Mouse (Mus musculus) WW6 (cell line): ENCODE results near the gene Metrn.
"Not testable (repeated sequence)": the region's sequence is repeated elsewhere in the genome, so short reads cannot be mapped to it uniquely, and the experiment has no call there.

ENCODE experiments used
- DNase-seq: peaks from one replicate; pipeline ENCODE4 v3.0.0-alpha.2; 2013; ENCODE audit warnings: low read depth, low spot score

The Metrn gene

GRCm38 (mm10) chr17:25808789-25809605, 12.1 kb upstream of the Metrn start, which contains the start of gene Fbxl16:
TSS of gene Fbxl16 (plus strand) at chr17:25809085.
- no peak for DNase-seq

GRCm38 (mm10) chr17:25808028-25808427, 11.1 kb upstream of the Metrn start:
- no peak for DNase-seq

- DNase-seq: not testable (repeated sequence)
Observed at GRCm38 (mm10) chr17:25807452-25807851, 10.5 kb upstream of the Metrn start.

GRCm38 (mm10) chr17:25806507-25806906, 9.6 kb upstream of the Metrn start:
- DNase-seq: no peak

- no peak for DNase-seq
Observed at GRCm38 (mm10) chr17:25802825-25803517, 6.0 kb upstream of the Metrn start.

GRCm38 (mm10) chr17:25801029-25801428, 4.1 kb upstream of the Metrn start:
- DNase-seq: no peak

- DNase-seq: no peak
Observed at GRCm38 (mm10) chr17:25796211-25796771, 645 bp downstream of the Metrn start.

GRCm38 (mm10) chr17:25795609-25796092, 1.3 kb downstream of the Metrn start, which contains the start of gene AC134908.4:
TSS of gene AC134908.4 (minus strand) at chr17:25795659.
- DNase-seq: no peak

- DNase-seq: no peak
Observed at GRCm38 (mm10) chr17:25794998-25795397, 1.9 kb downstream of the Metrn start.

GRCm38 (mm10) chr17:25794197-25794596, 2.7 kb downstream of the Metrn start:
- no peak for DNase-seq

GRCm38 (mm10) chr17:25792615-25793014, 4.3 kb downstream of the Metrn start, which contains the start of gene Fam173a:
TSS of gene Fam173a (minus strand) at chr17:25792901.
- DNase-seq: no peak

- DNase-seq: no peak
Observed at GRCm38 (mm10) chr17:25791843-25792527, 5.0 kb downstream of the Metrn start.

GRCm38 (mm10) chr17:25791320-25791842, 5.6 kb downstream of the Metrn start:
- DNase-seq: no peak

- DNase-seq: no peak
Observed at GRCm38 (mm10) chr17:25786781-25787504, 10.0 kb downstream of the Metrn start.

- DNase-seq: no peak
Observed at GRCm38 (mm10) chr17:25786280-25786679, 10.7 kb downstream of the Metrn start, which contains the start of gene Ccdc78. TSS of gene Ccdc78 (plus strand) at chr17:25786580.

GRCm38 (mm10) chr17:25785281-25785745, 11.6 kb downstream of the Metrn start, which contains the start of gene Haghl:
TSS of gene Haghl (minus strand) at chr17:25785673.
- peak; percentile 90 for DNase-seq

- DNase-seq: no peak
Observed at GRCm38 (mm10) chr17:25783861-25784574, 12.9 kb downstream of the Metrn start.

- no peak for DNase-seq
Observed at GRCm38 (mm10) chr17:25783086-25783485, 13.8 kb downstream of the Metrn start.

- no peak for DNase-seq
Observed at GRCm38 (mm10) chr17:25781339-25781738, 15.6 kb downstream of the Metrn start.

GRCm38 (mm10) chr17:25777948-25778347, 19.0 kb downstream of the Metrn start:
- no peak for DNase-seq
